Mouse (Mus musculus) heart, postnatal 0 days (tissue): ENCODE results near the gene 1190005I06Rik. TPM values are rescaled to one million over a fixed set of nuclear protein-coding genes. Genes with fewer than 3 reads are reported as not detected.
A peak's percentile ranks its signal among the peaks of the same experiment; 100 is the strongest.

Source experiments
- ATAC-seq: fragments of 200-750 bp; cut with Nextera tagmentation; 2 replicates; pipeline ENCODE4 v1.8.0; 2017; ENCODE audit warnings: low read depth, moderate number of reproducible peaks, moderate library complexity; ENCODE audit not compliant: insufficient read depth
- DNase-seq: peaks from one replicate; pipeline ENCODE4 v3.0.0-alpha.2; 2016; ENCODE audit warnings: low spot score
- H3K27ac ChIP-seq: fragments of 300-500 bp; sonication (generic); 2 replicates; pipeline ENCODE4 v1.5.1; 2014; ENCODE audit warnings: low read depth, mild to moderate bottlenecking
- H3K27me3 ChIP-seq: fragments of 300-500 bp; sonication (generic); 2 replicates; pipeline ENCODE4 v1.6.1; 2014; ENCODE audit warnings: low read length, mixed read lengths; ENCODE audit not compliant: control insufficient read depth, insufficient read depth
- H3K36me3 ChIP-seq: fragments of 300-500 bp; sonication (generic); replicated peaks from 2 replicates; pipeline ENCODE4 v1.6.1; 2014; ENCODE audit warnings: low read length, mixed read lengths; ENCODE audit not compliant: control insufficient read depth, insufficient read depth
- H3K4me1 ChIP-seq: fragments of 300-500 bp; sonication (generic); 2 replicates; pipeline ENCODE4 v1.6.1; 2014; ENCODE audit warnings: antibody characterized with exemption; ENCODE audit not compliant: control insufficient read depth, insufficient read depth
- H3K4me2 ChIP-seq: fragments of 300-500 bp; sonication (generic); 2 replicates; pipeline ENCODE4 v1.6.1; 2014; ENCODE audit warnings: low read depth, mild to moderate bottlenecking, low read length, moderate library complexity
- H3K4me3 ChIP-seq: fragments of 300-500 bp; sonication (generic); 2 replicates; pipeline ENCODE4 v1.5.1; 2014; ENCODE audit warnings: low read depth, low read length
- H3K9ac ChIP-seq: fragments of 300-500 bp; sonication (generic); replicated peaks from 2 replicates; pipeline ENCODE4 v1.6.1; 2014; ENCODE audit warnings: low read depth, low read length, mixed read lengths
- H3K9me3 ChIP-seq: fragments of 300-500 bp; sonication (generic); replicated peaks from 2 replicates; pipeline ENCODE4 v1.6.1; 2016; ENCODE audit warnings: low read length; ENCODE audit not compliant: control insufficient read depth
- CTCF ChIP-seq: IDR thresholded peaks from 2 replicates; pipeline ENCODE4 v1.5.1; 2016; ENCODE audit warnings: antibody characterized with exemption, control low read depth, low read depth
- EP300 ChIP-seq: IDR thresholded peaks from 2 replicates; pipeline ENCODE4 v1.6.1; 2016; ENCODE audit warnings: antibody characterized with exemption, low read depth
- WGBS: fragments of 180-500 bp; shearing (Covaris S2); extraction: QIAGEN DNeasy Blood & Tissue Kit; methylation state at CpG from one replicate; pipeline ENCODE4 v1.1.7; 2014; 5-methylcytosine and 5-hydroxymethylcytosine counted together
- polyA plus RNA-seq: library from polyadenylated mRNA; unstranded; fragments of >200 nt; fragmentation: Nextera tagmentation; extraction: Ambion mirVana; gene quantifications from 2 replicates; pipeline ENCODE4 v1.2.1, GENCODE M21; 2015
- total RNA-seq: library from RNA; depleted of rRNA; stranded (reverse); fragments of >200 nt; gene quantifications from 2 replicates; pipeline ENCODE4 v1.2.3, GENCODE M21; 2014; ENCODE audit warnings: low replicate concordance

Gene 1190005I06Rik
- total and polyA plus RNA-seq, 2 experiments from 2014 or later: 0.80 to 9.3 TPM

DNA sequence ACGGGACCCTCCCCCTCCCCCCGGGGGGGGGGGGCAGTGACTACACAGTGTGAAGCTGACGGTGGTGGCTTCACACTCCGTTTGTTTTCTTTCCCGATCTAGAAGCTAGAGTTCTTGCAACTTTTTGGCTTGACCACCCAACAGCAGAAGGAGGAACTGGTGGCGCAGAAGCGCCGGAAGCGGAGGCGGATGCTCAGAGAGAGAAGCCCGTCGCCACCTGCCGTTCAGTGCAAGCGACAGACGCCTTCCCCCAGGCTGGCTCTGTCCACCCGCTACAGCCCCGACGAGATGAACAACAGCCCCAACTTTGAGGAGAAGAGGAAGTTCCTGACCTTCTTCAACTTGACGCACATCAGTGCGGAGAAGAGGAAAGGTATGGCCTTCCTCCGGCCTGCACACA, 74.9 kb downstream of the 1190005I06Rik start:
- TF ChIP-seq EP300 (no peak), CTCF (no peak)
- ATAC-seq: no peak
- Histone ChIP-seq H3K27ac (no peak overlapping the region), H3K27me3 (no peaks in the 10 kb centered on the region), H3K9ac (no peak overlapping the region), H3K36me3 (peaks cover 93% of the 10 kb centered on the region), H3K9me3 (no peaks in the 10 kb centered on the region), H3K4me3 (no peak overlapping the region), H3K4me1 (no peaks in the 10 kb centered on the region), H3K4me2 (no peak overlapping the region)
- 85% methylated on average over 21 of the region's 21 CpGs for WGBS
- DNase-seq: no peak

DNA sequence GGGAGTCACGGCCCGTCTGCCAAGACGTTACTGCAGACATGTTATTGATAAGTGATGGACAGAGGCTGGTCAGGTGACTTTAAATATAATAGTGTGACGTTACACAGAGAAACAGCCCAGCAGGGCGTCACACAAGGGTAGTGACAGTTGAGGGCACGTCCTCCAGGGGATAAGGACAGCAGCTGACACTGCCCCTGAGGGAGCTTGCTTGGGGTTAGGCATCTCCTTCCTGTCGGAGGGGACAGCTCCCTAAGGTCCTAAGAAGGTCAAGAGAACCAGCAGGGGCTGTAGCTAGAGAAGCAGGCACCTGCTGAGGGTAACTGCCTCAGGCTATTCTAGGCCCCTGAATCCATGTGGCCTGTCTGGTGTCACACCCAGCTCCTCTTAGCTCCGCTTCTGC, 75.9 kb downstream of the 1190005I06Rik start:
- 83% methylated on average over 8 of the region's 8 CpGs for WGBS
- no peak for TF ChIP-seq CTCF
- TF ChIP-seq EP300: no peak

DNA sequence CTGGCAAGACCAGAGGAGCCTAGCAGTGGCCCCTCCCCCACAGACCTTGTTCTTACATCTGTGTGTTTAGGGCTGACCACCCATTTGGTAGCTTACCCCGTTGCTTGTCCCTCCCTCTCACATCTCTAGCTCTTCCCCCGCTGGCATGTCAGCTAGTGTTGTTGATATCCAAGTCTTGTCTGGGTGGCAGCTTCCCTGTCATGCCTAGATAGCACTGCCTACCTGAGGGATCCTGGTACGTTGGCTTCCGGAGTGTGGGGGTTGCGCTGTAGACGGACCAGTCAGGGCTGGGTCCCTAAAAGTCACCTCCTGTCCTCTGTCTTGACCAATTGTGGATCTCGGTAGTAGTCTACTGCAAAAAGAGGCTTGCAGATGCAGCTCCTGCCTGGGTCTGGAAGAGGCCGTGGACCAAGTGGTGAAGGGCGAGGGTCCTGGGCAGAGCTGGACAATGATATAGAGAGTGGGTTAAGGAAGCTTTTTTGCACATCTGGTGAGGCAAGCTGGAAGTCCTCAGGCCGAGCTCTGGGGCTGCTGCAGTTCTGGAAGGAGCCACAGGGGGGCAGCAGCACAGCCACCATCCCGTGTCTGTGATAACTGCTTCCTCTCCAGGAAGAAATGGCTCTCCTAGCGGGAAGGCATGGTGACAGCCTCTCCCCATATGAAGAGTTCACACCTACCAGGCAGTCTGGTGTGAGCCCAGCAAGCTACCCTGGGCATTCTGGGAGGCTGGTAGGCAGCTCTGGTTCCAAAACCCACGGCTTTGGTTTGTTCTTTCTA, 77.3 kb downstream of the 1190005I06Rik start:
- ATAC-seq (0 out of 2 replicates have a peak, but pooled peaks have one; percentile 34), DNase-seq (peak; percentile 77)
- WGBS: 44% methylated on average over 13 of the region's 13 CpGs
- Histone ChIP-seq H3K9ac (no peak overlapping the region), H3K27ac (no peak overlapping the region), H3K4me3 (no peak overlapping the region), H3K36me3 (peaks cover 89% of the 10 kb centered on the region), H3K9me3 (no peaks in the 10 kb centered on the region), H3K27me3 (no peaks in the 10 kb centered on the region), H3K4me1 (0 out of 2 replicates have a peak, but pooled peaks cover 3% of the 10 kb centered on the region), H3K4me2 (no peak overlapping the region)
- TF ChIP-seq CTCF: peak; percentile 89
- TF ChIP-seq EP300: no peak

More for the DNA sequence above, 75.9 kb downstream of the 1190005I06Rik start:
- no peak for ATAC-seq
- Histone ChIP-seq H3K27ac (no peak overlapping the region), H3K4me1 (no peaks in the 10 kb centered on the region), H3K27me3 (no peaks in the 10 kb centered on the region), H3K36me3 (peaks cover 93% of the 10 kb centered on the region), H3K9ac (no peak overlapping the region), H3K4me2 (no peak overlapping the region), H3K9me3 (no peaks in the 10 kb centered on the region), H3K4me3 (no peak overlapping the region)
- DNase-seq: no peak

DNA sequence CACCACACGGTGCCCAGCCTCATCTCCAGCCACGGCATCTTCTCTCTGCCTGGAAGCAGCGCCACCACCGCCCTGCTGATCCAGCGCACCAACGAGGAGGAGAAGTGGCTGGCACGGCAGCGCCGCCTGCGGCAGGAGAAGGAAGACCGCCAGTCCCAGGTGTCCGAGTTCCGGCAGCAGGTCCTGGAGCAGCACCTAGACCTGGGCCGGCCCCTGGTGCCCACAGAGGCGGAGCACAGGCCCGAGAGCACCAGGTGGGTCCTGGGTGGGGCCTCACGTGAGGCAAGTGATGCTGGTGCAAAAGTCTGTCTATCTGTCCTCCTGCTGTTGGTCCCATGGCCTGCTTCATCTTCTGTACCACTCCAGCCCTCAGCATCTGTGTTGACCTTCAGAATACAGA, 78.3 kb downstream of the 1190005I06Rik start:
- H3K4me3 ChIP-seq: no peak overlapping the region
- no peaks in the 10 kb centered on the region for H3K9me3 ChIP-seq
- H3K4me2 ChIP-seq: no peak overlapping the region
- no peak overlapping the region for H3K9ac ChIP-seq
- no peaks in the 10 kb centered on the region for H3K27me3 ChIP-seq
- 0 out of 2 replicates have a peak, but pooled peaks cover 4% of the 10 kb centered on the region for H3K4me1 ChIP-seq
- H3K27ac ChIP-seq: no peak overlapping the region
- TF ChIP-seq EP300 (no peak), CTCF (no peak)
- peaks cover 79% of the 10 kb centered on the region for H3K36me3 ChIP-seq
- 92% methylated on average over 17 of the region's 17 CpGs for WGBS
- ATAC-seq (no peak), DNase-seq (no peak)

DNA sequence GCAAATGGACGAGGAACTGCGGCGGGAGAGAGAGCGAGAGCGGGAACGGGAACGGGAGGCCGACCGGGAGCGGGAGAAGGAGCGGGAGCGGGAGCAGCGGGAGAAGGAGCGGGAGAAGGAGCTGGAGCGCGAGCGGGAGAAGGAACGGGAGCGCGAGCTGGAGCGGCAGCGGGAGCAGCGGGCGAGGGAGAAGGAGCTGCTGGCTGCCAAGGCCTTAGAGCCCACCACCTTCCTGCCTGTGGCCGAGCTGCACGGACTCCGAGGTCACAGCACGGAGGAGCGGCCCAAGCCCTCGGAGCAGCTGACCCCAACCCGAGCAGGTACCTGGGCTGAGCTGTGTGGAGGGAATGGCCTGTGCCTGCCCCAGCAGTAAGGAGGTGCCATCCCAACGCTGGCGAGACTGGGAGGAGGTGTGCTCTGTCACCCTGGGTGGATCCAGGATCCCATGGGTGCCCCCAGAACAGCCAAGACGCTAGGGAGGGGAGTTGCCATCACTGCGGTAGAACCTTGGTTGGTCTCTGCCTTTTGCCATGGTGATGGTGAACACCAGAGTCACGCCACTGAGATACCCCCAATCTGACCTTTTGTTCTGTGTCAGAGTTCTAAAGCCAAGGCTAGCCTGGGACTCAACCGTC, 79.2 kb downstream of the 1190005I06Rik start:
- H3K4me2 ChIP-seq: no peak overlapping the region
- H3K36me3 ChIP-seq: peaks cover 70% of the 10 kb centered on the region
- H3K9ac ChIP-seq: no peak overlapping the region
- WGBS: 97% methylated on average over 37 of the region's 37 CpGs
- no peak overlapping the region for H3K4me3 ChIP-seq
- H3K9me3 ChIP-seq: no peaks in the 10 kb centered on the region
- TF ChIP-seq CTCF: no peak
- no peak for TF ChIP-seq EP300
- H3K4me1 ChIP-seq: peaks cover 8% of the 10 kb centered on the region
- ATAC-seq (no peak), DNase-seq (no peak)
- H3K27ac ChIP-seq: no peak overlapping the region
- H3K27me3 ChIP-seq: no peaks in the 10 kb centered on the region
